Mouse (Mus musculus): ENCODE results near the gene Chd1. TPM values are rescaled to one million over a fixed set of nuclear protein-coding genes. Genes with fewer than 3 reads are reported as not detected.
"Not testable (repeated sequence)": the region's sequence is repeated elsewhere in the genome, so short reads cannot be mapped to it uniquely, and the experiment has no call there.

The Chd1 gene
- polyA plus RNA-seq, 1 experiment from 2014 or later = 16.8 TPM

DNA sequence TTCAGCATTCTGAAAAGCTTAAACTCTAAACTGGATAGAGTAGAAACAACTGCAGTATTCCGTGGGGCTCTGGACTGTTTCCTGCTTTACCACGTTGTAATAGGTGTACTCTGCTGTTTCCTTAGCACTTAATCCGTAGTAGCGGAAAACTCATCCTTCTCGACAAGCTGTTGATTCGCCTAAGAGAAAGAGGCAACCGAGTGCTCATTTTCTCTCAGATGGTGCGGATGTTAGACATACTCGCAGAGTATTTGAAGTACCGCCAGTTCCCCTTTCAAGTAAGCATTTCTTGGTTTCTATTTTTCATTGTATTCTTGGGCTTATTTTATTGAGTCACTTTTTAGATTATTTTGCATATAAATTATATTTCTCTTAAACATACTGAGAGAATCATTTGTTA lies 38.2 kb downstream of the Chd1 start:
- Histone ChIP-seq H3K4me1 (replicated peaks) (no peaks in the 10 kb centered on the region), H3K27me3 (no peaks in the 10 kb centered on the region), H3K9me3 (replicated peaks) (no peaks in the 10 kb centered on the region), H3K9ac (no peak overlapping the region), H3K4me2 (no peak overlapping the region), H3K4me3 (replicated peaks) (no peak overlapping the region), H3K27ac (no peak overlapping the region), H3K36me3 (peaks cover 65% of the 10 kb centered on the region)
- WGBS (ENCODE audit: insufficient replicate concordance) = 85% methylated on average over 10 of the region's 10 CpGs
- no peak for ATAC-seq (ENCODE audit: low read depth)
- DNase-seq = no peak

GRCm38 (mm10) chr17:15743379-15743778 lies 38.6 kb downstream of the Chd1 start:
- no peak overlapping the region for H3K9ac ChIP-seq

DNA sequence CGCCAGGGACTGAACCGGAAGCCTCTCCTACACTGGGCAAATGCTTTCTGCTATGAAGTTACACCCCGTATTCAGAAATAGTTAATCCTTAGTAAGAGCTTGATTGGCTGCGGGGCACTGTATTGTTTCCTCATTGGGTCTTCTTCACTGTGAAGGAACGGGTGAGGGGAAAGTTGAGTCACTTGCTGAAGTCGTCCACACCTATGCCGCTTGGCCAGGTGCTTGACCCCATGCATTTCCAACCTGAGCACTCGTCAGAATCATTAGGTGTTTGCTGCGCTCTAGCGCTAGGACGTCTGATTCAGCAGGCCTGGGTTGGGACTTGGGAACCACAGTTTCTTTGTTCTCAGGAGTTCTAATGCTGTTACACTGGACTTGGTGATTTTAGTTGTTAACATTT lies 41.9 kb downstream of the Chd1 start:
- Histone ChIP-seq H3K27me3 (no peaks in the 10 kb centered on the region), H3K27ac (no peak overlapping the region), H3K36me3 (peaks cover 80% of the 10 kb centered on the region), H3K9ac (no peak overlapping the region), H3K4me1 (replicated peaks) (no peaks in the 10 kb centered on the region), H3K4me2 (no peak overlapping the region), H3K4me3 (replicated peaks) (no peak overlapping the region), H3K9me3 (replicated peaks) (no peaks in the 10 kb centered on the region)
- DNase-seq (no peak), ATAC-seq (ENCODE audit: low read depth) (no peak)
- 83% methylated on average over 11 of the region's 11 CpGs for WGBS (ENCODE audit: insufficient replicate concordance)

More at GRCm38 (mm10) chr17:15743379-15743778, 38.6 kb downstream of the Chd1 start:
- H3K27ac ChIP-seq = no peak overlapping the region
- no peaks in the 10 kb centered on the region for H3K27me3 ChIP-seq
- no peak overlapping the region for H3K4me2 ChIP-seq
- peaks cover 69% of the 10 kb centered on the region for H3K36me3 ChIP-seq
- H3K4me1 ChIP-seq (replicated peaks) = no peaks in the 10 kb centered on the region
- no peak for DNase-seq
- no peak for ATAC-seq (ENCODE audit: low read depth)
- 57% methylated on average over 5 of the region's 5 CpGs for WGBS (ENCODE audit: insufficient replicate concordance)
- no peak overlapping the region for H3K4me3 ChIP-seq (replicated peaks)
- no peaks in the 10 kb centered on the region for H3K9me3 ChIP-seq (replicated peaks)

DNA sequence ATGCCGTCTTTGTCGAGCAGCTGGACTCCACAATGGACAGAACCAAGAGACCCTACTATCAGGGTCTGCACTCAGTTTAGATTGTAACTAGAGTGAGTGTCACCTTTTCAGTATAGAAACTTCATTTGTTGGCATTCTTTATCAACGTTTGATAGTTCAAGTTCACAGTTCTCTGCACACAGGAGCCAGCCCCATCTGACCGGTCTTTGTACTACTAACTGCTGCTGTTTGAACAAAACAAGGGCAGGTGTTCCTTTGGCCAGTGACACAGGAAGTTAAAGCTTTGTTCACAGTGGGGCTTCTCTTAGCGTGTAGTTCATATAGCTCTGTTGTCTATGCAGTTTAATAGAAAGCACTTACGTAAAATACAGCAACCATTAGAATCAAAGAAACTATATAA lies 43.3 kb downstream of the Chd1 start:
- peaks cover 79% of the 10 kb centered on the region for H3K36me3 ChIP-seq

DNA sequence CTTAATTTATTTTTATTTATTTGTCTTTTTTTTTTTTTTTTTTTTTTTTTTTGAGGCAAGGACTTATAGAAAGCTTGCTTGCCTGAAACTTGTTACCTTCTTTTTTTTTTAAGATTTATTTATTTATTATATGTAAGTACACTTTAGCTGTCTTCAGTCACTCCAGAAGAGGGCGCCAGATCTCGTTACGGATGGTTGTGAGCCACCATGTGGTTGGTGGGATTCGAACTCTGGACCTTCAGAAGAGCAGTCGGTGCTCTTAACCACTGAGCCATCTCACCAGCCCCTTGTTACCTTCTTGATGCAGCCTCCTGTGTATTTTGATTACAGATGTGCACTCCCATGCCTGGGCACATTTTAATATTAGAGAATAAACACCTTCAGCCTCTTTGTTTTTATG lies 46.5 kb downstream of the Chd1 start:
- WGBS (ENCODE audit: insufficient replicate concordance) = 79% methylated on average over 5 of the region's 5 CpGs
- peaks cover 80% of the 10 kb centered on the region for H3K36me3 ChIP-seq
- not testable (repeated sequence) for H3K4me1 ChIP-seq (replicated peaks); ATAC-seq (ENCODE audit: low read depth); DNase-seq; H3K27me3 ChIP-seq; H3K9me3 ChIP-seq (replicated peaks); H3K4me3 ChIP-seq (replicated peaks); H3K4me2 ChIP-seq; H3K27ac ChIP-seq; H3K9ac ChIP-seq

More for the DNA sequence above, 43.3 kb downstream of the Chd1 start:
- H3K4me2 ChIP-seq = no peak overlapping the region
- WGBS (ENCODE audit: insufficient replicate concordance) = 88% methylated on average over 6 of the region's 6 CpGs
- no peaks in the 10 kb centered on the region for H3K27me3 ChIP-seq
- DNase-seq = no peak
- H3K4me3 ChIP-seq (replicated peaks) = no peak overlapping the region
- H3K9me3 ChIP-seq (replicated peaks) = no peaks in the 10 kb centered on the region
- no peak overlapping the region for H3K27ac ChIP-seq
- no peak overlapping the region for H3K9ac ChIP-seq
- ATAC-seq (ENCODE audit: low read depth) = no peak
- no peaks in the 10 kb centered on the region for H3K4me1 ChIP-seq (replicated peaks)

GRCm38 (mm10) chr17:15761191-15761590 lies 56.4 kb downstream of the Chd1 start:
- H3K9me3 ChIP-seq (replicated peaks) = no peaks in the 10 kb centered on the region
- H3K4me1 ChIP-seq (replicated peaks) = no peaks in the 10 kb centered on the region
- H3K27ac ChIP-seq = no peak overlapping the region
- no peak overlapping the region for H3K4me2 ChIP-seq
- WGBS (ENCODE audit: insufficient replicate concordance) = 71% methylated on average over 8 of the region's 8 CpGs
- peaks cover 77% of the 10 kb centered on the region for H3K36me3 ChIP-seq
- ATAC-seq (ENCODE audit: low read depth) = no peak
- H3K9ac ChIP-seq = no peak overlapping the region
- no peak overlapping the region for H3K4me3 ChIP-seq (replicated peaks)
- DNase-seq = no peak
- H3K27me3 ChIP-seq = no peaks in the 10 kb centered on the region

GRCm38 (mm10) chr17:15769081-15769724 lies 64.4 kb downstream of the Chd1 start:
- no peak for DNase-seq
- Histone ChIP-seq H3K27me3 (no peaks in the 10 kb centered on the region), H3K27ac (no peak overlapping the region), H3K9ac (no peak overlapping the region), H3K9me3 (replicated peaks) (no peaks in the 10 kb centered on the region), H3K4me1 (replicated peaks) (no peaks in the 10 kb centered on the region), H3K4me2 (no peak overlapping the region), H3K36me3 (peaks cover 63% of the 10 kb centered on the region), H3K4me3 (replicated peaks) (no peak overlapping the region)
- 81% methylated on average over 7 of the region's 7 CpGs for WGBS (ENCODE audit: insufficient replicate concordance)
- no peak for ATAC-seq (ENCODE audit: low read depth)

DNA sequence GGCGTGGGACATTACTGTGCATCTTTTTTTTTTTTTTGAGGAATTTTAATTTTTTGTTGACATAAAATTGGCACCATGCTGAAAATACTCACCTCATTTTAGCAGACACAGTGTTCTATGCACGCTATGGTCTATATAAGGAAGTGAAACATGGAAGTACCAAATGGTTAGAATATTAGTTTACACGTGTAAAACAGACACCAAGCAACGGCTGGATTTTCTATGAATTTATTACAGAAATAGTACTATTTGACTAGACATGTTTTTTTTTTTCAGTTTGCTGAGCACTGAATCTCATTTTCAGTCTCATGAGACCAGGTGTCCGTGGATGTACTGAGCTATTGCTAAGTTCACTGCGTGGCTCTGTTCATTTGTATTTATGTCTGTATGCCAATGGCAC lies 69.2 kb downstream of the Chd1 start:
- Histone ChIP-seq H3K4me3 (replicated peaks) (no peak overlapping the region), H3K9ac (no peak overlapping the region), H3K27ac (no peak overlapping the region), H3K36me3 (peaks cover 25% of the 10 kb centered on the region), H3K4me1 (replicated peaks) (no peaks in the 10 kb centered on the region), H3K27me3 (no peaks in the 10 kb centered on the region), H3K4me2 (no peak overlapping the region), H3K9me3 (replicated peaks) (no peaks in the 10 kb centered on the region)
- 69% methylated on average over 6 of the region's 6 CpGs for WGBS (ENCODE audit: insufficient replicate concordance)
- no peak for DNase-seq
- no peak for ATAC-seq (ENCODE audit: low read depth)

DNA sequence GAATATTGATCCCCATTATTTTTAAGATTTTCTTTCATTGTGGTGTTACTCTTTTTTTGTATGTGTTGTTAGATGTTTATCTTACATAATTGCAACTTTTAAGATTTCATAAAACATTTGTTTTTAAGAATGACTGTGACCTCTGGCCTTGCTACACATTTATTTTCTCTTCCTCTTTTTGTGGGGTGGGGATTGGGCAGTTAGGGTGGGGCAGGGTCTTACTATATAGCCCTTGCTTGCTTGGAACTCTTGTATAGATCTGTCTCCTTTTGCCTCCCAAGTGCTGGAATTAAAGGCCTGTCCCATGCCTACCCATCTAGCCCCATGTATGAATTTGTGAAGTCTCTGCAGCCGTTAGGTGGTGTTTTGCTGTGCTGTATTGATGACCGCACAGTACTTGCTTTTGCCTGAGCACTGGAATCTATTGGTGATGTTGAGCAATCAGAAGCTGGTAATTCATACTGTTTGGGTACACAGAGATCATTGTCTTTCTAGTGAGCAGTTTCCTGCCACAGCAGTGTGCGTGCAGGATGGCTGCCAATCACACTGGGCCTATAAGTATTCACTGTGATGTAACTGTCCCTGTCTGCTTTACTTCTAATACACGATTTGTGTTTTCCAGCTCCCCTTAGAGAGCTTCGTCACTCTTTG lies 69.9 kb downstream of the Chd1 start:
- Histone ChIP-seq H3K36me3 (peaks cover 20% of the 10 kb centered on the region), H3K9me3 (replicated peaks) (no peaks in the 10 kb centered on the region), H3K4me1 (replicated peaks) (no peaks in the 10 kb centered on the region), H3K4me2 (no peak overlapping the region), H3K9ac (no peak overlapping the region), H3K27ac (no peak overlapping the region), H3K27me3 (no peaks in the 10 kb centered on the region), H3K4me3 (replicated peaks) (no peak overlapping the region)
- ATAC-seq (ENCODE audit: low read depth) (no peak; the same call in 1 of the 2 replicates), DNase-seq (no peak)
- WGBS (ENCODE audit: insufficient replicate concordance) = 63% methylated on average over 5 of the region's 5 CpGs

DNA sequence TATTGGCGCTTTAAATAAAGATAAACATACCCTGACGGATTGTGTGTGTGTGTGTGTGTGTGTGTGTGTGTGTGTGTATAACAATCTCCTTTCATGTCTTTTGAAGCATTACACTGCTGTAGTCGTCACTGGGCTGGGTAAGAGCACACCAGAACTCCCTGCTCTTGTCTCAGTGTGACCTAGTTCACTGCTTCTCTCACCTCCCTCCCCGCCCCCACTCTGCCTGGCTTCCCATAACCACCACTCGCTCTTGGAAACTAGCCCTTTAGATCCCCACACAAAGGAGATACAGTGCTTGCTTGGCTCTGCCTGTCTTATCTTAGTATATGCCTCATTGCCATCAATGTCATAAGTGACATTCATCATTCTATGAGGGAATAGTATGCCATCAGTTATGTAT lies 71.6 kb downstream of the Chd1 start:
- WGBS (ENCODE audit: insufficient replicate concordance) = 56% methylated on average over 5 of the region's 5 CpGs
- H3K9ac ChIP-seq = no peak overlapping the region
- H3K27ac ChIP-seq = no peak overlapping the region
- peaks cover 5% of the 10 kb centered on the region for H3K36me3 ChIP-seq
- H3K4me1 ChIP-seq (replicated peaks) = no peaks in the 10 kb centered on the region
- no peak overlapping the region for H3K4me3 ChIP-seq (replicated peaks)
- H3K27me3 ChIP-seq = no peaks in the 10 kb centered on the region
- DNase-seq (no peak), ATAC-seq (ENCODE audit: low read depth) (no peak)
- no peak overlapping the region for H3K4me2 ChIP-seq
- no peaks in the 10 kb centered on the region for H3K9me3 ChIP-seq (replicated peaks)

GRCm38 (mm10) chr17:15777979-15778378 lies 73.2 kb downstream of the Chd1 start:
- H3K27ac ChIP-seq = no peak overlapping the region
- WGBS (ENCODE audit: insufficient replicate concordance) = 60% methylated on average over 6 of the region's 6 CpGs
- H3K9ac ChIP-seq = no peak overlapping the region
- H3K4me3 ChIP-seq (replicated peaks) = no peak overlapping the region
- DNase-seq = no peak
- no peaks in the 10 kb centered on the region for H3K36me3 ChIP-seq
- H3K9me3 ChIP-seq (replicated peaks) = no peaks in the 10 kb centered on the region
- ATAC-seq (ENCODE audit: low read depth) = no peak
- H3K27me3 ChIP-seq = no peaks in the 10 kb centered on the region
- H3K4me1 ChIP-seq (replicated peaks) = no peaks in the 10 kb centered on the region
- H3K4me2 ChIP-seq = no peak overlapping the region

- Histone ChIP-seq H3K4me3 (replicated peaks) (no peak overlapping the region), H3K9me3 (replicated peaks) (no peaks in the 10 kb centered on the region), H3K27ac (no peak overlapping the region), H3K4me2 (no peak overlapping the region), H3K36me3 (no peaks in the 10 kb centered on the region), H3K9ac (no peak overlapping the region), H3K27me3 (no peaks in the 10 kb centered on the region), H3K4me1 (replicated peaks) (no peaks in the 10 kb centered on the region)
- WGBS (ENCODE audit: insufficient replicate concordance) = 20% methylated on average over 3 of the region's 3 CpGs
- ATAC-seq (ENCODE audit: low read depth) = no peak
- DNase-seq = no peak
Measured at GRCm38 (mm10) chr17:15787036-15787435, 82.3 kb downstream of the Chd1 start.

Measured in liver, embryonic 13.5 days (tissue).